Mouse (Mus musculus): ENCODE results near the gene Asdurf. TPM values are rescaled to one million over a fixed set of nuclear protein-coding genes. Genes with fewer than 3 reads are reported as not detected.
"Not testable (repeated sequence)": the region's sequence is repeated elsewhere in the genome, so short reads cannot be mapped to it uniquely, and the experiment has no call there.

Asdurf gene
- polyA plus RNA-seq, 1 experiment from 2014 or later: not detected

GRCm38 (mm10) chr1:53337403-53337802, 15.0 kb downstream of the Asdurf start:
- not testable (repeated sequence) for H3K4me3 ChIP-seq (ENCODE audit: low read depth, low read length)

GRCm38 (mm10) chr1:53335465-53335864, 17.0 kb downstream of the Asdurf start:
- Histone ChIP-seq H3K27ac (ENCODE audit: low read depth, low read length) (no peak overlapping the region), H3K9ac (ENCODE audit: low read depth, low read length) (no peak overlapping the region), H3K36me3 (ENCODE audit: control insufficient read depth, insufficient read depth, low read length) (no peaks in the 10 kb centered on the region), H3K4me1 (ENCODE audit: control insufficient read depth, insufficient read depth, low read length) (no peaks in the 10 kb centered on the region), H3K9me3 (replicated peaks; ENCODE audit: control insufficient read depth, low read length) (no peaks in the 10 kb centered on the region), H3K4me3 (ENCODE audit: low read depth, low read length) (no peak overlapping the region), H3K27me3 (ENCODE audit: control insufficient read depth, insufficient read depth, low read length) (no peaks in the 10 kb centered on the region), H3K4me2 (no peak overlapping the region)
- no peak for ATAC-seq (replicated peaks; ENCODE audit: insufficient number of reproducible peaks, low FRiP score, low TSS enrichment)

More at GRCm38 (mm10) chr1:53337403-53337802, 15.0 kb downstream of the Asdurf start:
- whole genome bisulfite sequencing (ENCODE audit: insufficient replicate concordance): 64% methylated on average over 2 of the region's 2 CpGs
- H3K9me3 ChIP-seq (replicated peaks; ENCODE audit: control insufficient read depth, low read length); H3K4me2 ChIP-seq; H3K27ac ChIP-seq (ENCODE audit: low read depth, low read length); H3K9ac ChIP-seq (ENCODE audit: low read depth, low read length); ATAC-seq (replicated peaks; ENCODE audit: insufficient number of reproducible peaks, low FRiP score, low TSS enrichment); H3K4me1 ChIP-seq (ENCODE audit: control insufficient read depth, insufficient read depth, low read length); H3K27me3 ChIP-seq (ENCODE audit: control insufficient read depth, insufficient read depth, low read length): not testable (repeated sequence)
- H3K36me3 ChIP-seq (ENCODE audit: control insufficient read depth, insufficient read depth, low read length): peaks cover 11% of the 10 kb centered on the region

GRCm38 (mm10) chr1:53333527-53333926, 18.9 kb downstream of the Asdurf start:
- H3K9ac ChIP-seq (ENCODE audit: low read depth, low read length); H3K4me1 ChIP-seq (ENCODE audit: control insufficient read depth, insufficient read depth, low read length); H3K4me2 ChIP-seq; H3K36me3 ChIP-seq (ENCODE audit: control insufficient read depth, insufficient read depth, low read length); H3K9me3 ChIP-seq (replicated peaks; ENCODE audit: control insufficient read depth, low read length); ATAC-seq (replicated peaks; ENCODE audit: insufficient number of reproducible peaks, low FRiP score, low TSS enrichment); H3K4me3 ChIP-seq (ENCODE audit: low read depth, low read length); H3K27me3 ChIP-seq (ENCODE audit: control insufficient read depth, insufficient read depth, low read length); H3K27ac ChIP-seq (ENCODE audit: low read depth, low read length): not testable (repeated sequence)
- 59% methylated on average over 5 of the region's 5 CpGs for WGBS (ENCODE audit: insufficient replicate concordance)

- no peak for ATAC-seq (replicated peaks; ENCODE audit: insufficient number of reproducible peaks, low FRiP score, low TSS enrichment)
- Histone ChIP-seq H3K9me3 (replicated peaks; ENCODE audit: control insufficient read depth, low read length) (no peaks in the 10 kb centered on the region), H3K27ac (ENCODE audit: low read depth, low read length) (no peak overlapping the region), H3K4me2 (no peak overlapping the region), H3K27me3 (ENCODE audit: control insufficient read depth, insufficient read depth, low read length) (no peaks in the 10 kb centered on the region), H3K4me3 (ENCODE audit: low read depth, low read length) (no peak overlapping the region), H3K4me1 (ENCODE audit: control insufficient read depth, insufficient read depth, low read length) (no peaks in the 10 kb centered on the region), H3K36me3 (ENCODE audit: control insufficient read depth, insufficient read depth, low read length) (peaks cover 2% of the 10 kb centered on the region; the same call in 1 of the 2 replicates), H3K9ac (ENCODE audit: low read depth, low read length) (no peak overlapping the region)
- WGBS (ENCODE audit: insufficient replicate concordance): 80% methylated on average over 5 of the region's 5 CpGs
Measured at GRCm38 (mm10) chr1:53324827-53325494, 27.5 kb downstream of the Asdurf start.

- Histone ChIP-seq H3K9me3 (replicated peaks; ENCODE audit: control insufficient read depth, low read length) (no peaks in the 10 kb centered on the region), H3K27ac (ENCODE audit: low read depth, low read length) (no peak overlapping the region), H3K4me1 (ENCODE audit: control insufficient read depth, insufficient read depth, low read length) (no peaks in the 10 kb centered on the region), H3K9ac (ENCODE audit: low read depth, low read length) (no peak overlapping the region), H3K4me2 (no peak overlapping the region), H3K36me3 (ENCODE audit: control insufficient read depth, insufficient read depth, low read length) (peaks cover 4% of the 10 kb centered on the region; the same call in 1 of the 2 replicates), H3K4me3 (ENCODE audit: low read depth, low read length) (no peak overlapping the region), H3K27me3 (ENCODE audit: control insufficient read depth, insufficient read depth, low read length) (no peaks in the 10 kb centered on the region)
- 96% methylated on average over 1 of the region's 1 CpGs for WGBS (ENCODE audit: insufficient replicate concordance)
- no peak for ATAC-seq (replicated peaks; ENCODE audit: insufficient number of reproducible peaks, low FRiP score, low TSS enrichment)
Measured at GRCm38 (mm10) chr1:53324277-53324676, 28.1 kb downstream of the Asdurf start.

GRCm38 (mm10) chr1:53323254-53323653, 29.2 kb downstream of the Asdurf start:
- Histone ChIP-seq H3K4me2 (no peak overlapping the region), H3K4me3 (ENCODE audit: low read depth, low read length) (no peak overlapping the region), H3K36me3 (ENCODE audit: control insufficient read depth, insufficient read depth, low read length) (peaks cover 6% of the 10 kb centered on the region), H3K27ac (ENCODE audit: low read depth, low read length) (no peak overlapping the region), H3K9ac (ENCODE audit: low read depth, low read length) (no peak overlapping the region), H3K27me3 (ENCODE audit: control insufficient read depth, insufficient read depth, low read length) (no peaks in the 10 kb centered on the region), H3K4me1 (ENCODE audit: control insufficient read depth, insufficient read depth, low read length) (no peaks in the 10 kb centered on the region), H3K9me3 (replicated peaks; ENCODE audit: control insufficient read depth, low read length) (no peaks in the 10 kb centered on the region)
- ATAC-seq (replicated peaks; ENCODE audit: insufficient number of reproducible peaks, low FRiP score, low TSS enrichment): no peak
- 86% methylated on average over 5 of the region's 5 CpGs for WGBS (ENCODE audit: insufficient replicate concordance)

GRCm38 (mm10) chr1:53321662-53322344, 30.6 kb downstream of the Asdurf start:
- Histone ChIP-seq H3K9ac (ENCODE audit: low read depth, low read length) (no peak overlapping the region), H3K27me3 (ENCODE audit: control insufficient read depth, insufficient read depth, low read length) (no peaks in the 10 kb centered on the region), H3K9me3 (replicated peaks; ENCODE audit: control insufficient read depth, low read length) (no peaks in the 10 kb centered on the region), H3K36me3 (ENCODE audit: control insufficient read depth, insufficient read depth, low read length) (peaks cover 10% of the 10 kb centered on the region), H3K4me2 (no peak overlapping the region), H3K27ac (ENCODE audit: low read depth, low read length) (no peak overlapping the region), H3K4me3 (ENCODE audit: low read depth, low read length) (no peak overlapping the region), H3K4me1 (ENCODE audit: control insufficient read depth, insufficient read depth, low read length) (no peaks in the 10 kb centered on the region)
- WGBS (ENCODE audit: insufficient replicate concordance): 93% methylated on average over 4 of the region's 4 CpGs
- no peak for ATAC-seq (replicated peaks; ENCODE audit: insufficient number of reproducible peaks, low FRiP score, low TSS enrichment)

- Histone ChIP-seq H3K27me3 (ENCODE audit: control insufficient read depth, insufficient read depth, low read length) (no peaks in the 10 kb centered on the region), H3K4me2 (peak within 1 kb of the TSS; percentile 69), H3K9me3 (replicated peaks; ENCODE audit: control insufficient read depth, low read length) (no peaks in the 10 kb centered on the region), H3K4me1 (ENCODE audit: control insufficient read depth, insufficient read depth, low read length) (peaks cover 3% of the 10 kb centered on the region; the same call in 1 of the 2 replicates), H3K9ac (ENCODE audit: low read depth, low read length) (peak within 1 kb of the TSS; percentile 95), H3K36me3 (ENCODE audit: control insufficient read depth, insufficient read depth, low read length) (peaks cover 5% of the 10 kb centered on the region; the same call in 1 of the 2 replicates), H3K4me3 (ENCODE audit: low read depth, low read length) (peak within 1 kb of the TSS; percentile 75), H3K27ac (ENCODE audit: low read depth, low read length) (peak within 1 kb of the TSS; percentile 91)
- peak; percentile 91 for ATAC-seq (replicated peaks; ENCODE audit: insufficient number of reproducible peaks, low FRiP score, low TSS enrichment)
- 2% methylated on average over 27 of the region's 27 CpGs for WGBS (ENCODE audit: insufficient replicate concordance)
Measured at GRCm38 (mm10) chr1:53312989-53313967, 39.1 kb downstream of the Asdurf start, which contains the start of gene Osgepl1. Osgepl1 (plus strand) TSS chr1:53313624.
